Mouse (Mus musculus): ENCODE results near the gene Tmem41a.
"Not testable (repeated sequence)": the region's sequence is repeated elsewhere in the genome, so short reads cannot be mapped to it uniquely, and the experiment has no call there.

The Tmem41a gene

GRCm38 (mm10) chr16:21946761-21947715 lies at the start of gene Tmem41a:
Gene Tmem41a (minus strand): TSS chr16:21947552.
- DNase-seq (ENCODE audit: low read depth, low spot score) = peak; percentile 76

- DNase-seq (ENCODE audit: low read depth, low spot score) = peak; percentile 39
Observed at GRCm38 (mm10) chr16:21996402-21996801, 49.0 kb upstream of the Tmem41a start.

- DNase-seq (ENCODE audit: low read depth, low spot score) = peak; percentile 41
Observed at GRCm38 (mm10) chr16:21995304-21995703, 48.0 kb upstream of the Tmem41a start, which contains the start of gene Liph. Gene Liph (minus strand): TSS chr16:21995663.

- no peak for DNase-seq (ENCODE audit: low read depth, low spot score)
Observed at GRCm38 (mm10) chr16:21991774-21992173, 44.4 kb upstream of the Tmem41a start.

- DNase-seq (ENCODE audit: low read depth, low spot score) = not testable (repeated sequence)
Observed at GRCm38 (mm10) chr16:21990893-21991292, 43.5 kb upstream of the Tmem41a start.

GRCm38 (mm10) chr16:21987956-21988355 lies 40.6 kb upstream of the Tmem41a start:
- DNase-seq (ENCODE audit: low read depth, low spot score) = no peak

GRCm38 (mm10) chr16:21986191-21986590 lies 38.8 kb upstream of the Tmem41a start:
- DNase-seq (ENCODE audit: low read depth, low spot score) = no peak

GRCm38 (mm10) chr16:21984091-21984490 lies 36.7 kb upstream of the Tmem41a start:
- DNase-seq (ENCODE audit: low read depth, low spot score) = no peak

GRCm38 (mm10) chr16:21983581-21983980 lies 36.2 kb upstream of the Tmem41a start:
- DNase-seq (ENCODE audit: low read depth, low spot score) = no peak

GRCm38 (mm10) chr16:21983146-21983545 lies 35.8 kb upstream of the Tmem41a start:
- no peak for DNase-seq (ENCODE audit: low read depth, low spot score)

GRCm38 (mm10) chr16:21977347-21977746 lies 30.0 kb upstream of the Tmem41a start:
- no peak for DNase-seq (ENCODE audit: low read depth, low spot score)

- DNase-seq (ENCODE audit: low read depth, low spot score) = no peak
Observed at GRCm38 (mm10) chr16:21976203-21976602, 28.9 kb upstream of the Tmem41a start.

GRCm38 (mm10) chr16:21971446-21971845 lies 24.1 kb upstream of the Tmem41a start:
- DNase-seq (ENCODE audit: low read depth, low spot score) = no peak

- DNase-seq (ENCODE audit: low read depth, low spot score) = no peak
Observed at GRCm38 (mm10) chr16:21970536-21970935, 23.2 kb upstream of the Tmem41a start.

- DNase-seq (ENCODE audit: low read depth, low spot score) = no peak
Observed at GRCm38 (mm10) chr16:21969874-21970273, 22.5 kb upstream of the Tmem41a start.

- DNase-seq (ENCODE audit: low read depth, low spot score) = no peak
Observed at GRCm38 (mm10) chr16:21965576-21965975, 18.2 kb upstream of the Tmem41a start.

- no peak for DNase-seq (ENCODE audit: low read depth, low spot score)
Observed at GRCm38 (mm10) chr16:21955591-21955990, 8.2 kb upstream of the Tmem41a start.

- no peak for DNase-seq (ENCODE audit: low read depth, low spot score)
Observed at GRCm38 (mm10) chr16:21928471-21928870, 18.9 kb downstream of the Tmem41a start.

GRCm38 (mm10) chr16:21916681-21917080 lies 30.7 kb downstream of the Tmem41a start:
- no peak for DNase-seq (ENCODE audit: low read depth, low spot score)

GRCm38 (mm10) chr16:21913347-21913746 lies 34.0 kb downstream of the Tmem41a start:
- no peak for DNase-seq (ENCODE audit: low read depth, low spot score)

- DNase-seq (ENCODE audit: low read depth, low spot score) = not testable (repeated sequence)
Observed at GRCm38 (mm10) chr16:21908906-21909305, 38.4 kb downstream of the Tmem41a start.

- DNase-seq (ENCODE audit: low read depth, low spot score) = no peak
Observed at GRCm38 (mm10) chr16:21906902-21907301, 40.5 kb downstream of the Tmem41a start.

GRCm38 (mm10) chr16:21905996-21906395 lies 41.4 kb downstream of the Tmem41a start:
- no peak for DNase-seq (ENCODE audit: low read depth, low spot score)
